Mouse (Mus musculus): ENCODE data around the gene Smg6.

GRCm38 (mm10) chr11:75008270-75008669 lies 82.6 kb downstream of the Smg6 start:
- TF ChIP-seq POLR2A (IDR thresholded peaks at IDR 0.05; ENCODE audit: low read depth, low read length) (no peak), CTCF (IDR thresholded peaks at IDR 0.05; ENCODE audit: extremely low read depth, insufficient read length, insufficient replicate concordance, low read depth, low read length) (no peak)
